Mouse (Mus musculus): ENCODE data around the gene 4931406P16Rik. TPM values are rescaled to one million over a fixed set of nuclear protein-coding genes. Genes with fewer than 3 reads are reported as not detected.

4931406P16Rik gene
- polyA plus RNA-seq (2015; fragmentation: Nextera tagmentation; extraction: Ambion mirVana), result 32.5 and 32.6 TPM in 2 replicates

- H3K4me3 ChIP-seq, result peak within 1 kb of the TSS; percentile 88
- H3K9ac ChIP-seq, result peak within 1 kb of the TSS; percentile 89
- ATAC-seq (replicated peaks), result peak; percentile 94
- H3K27ac ChIP-seq, result peak within 1 kb of the TSS; percentile 91
- H3K27me3 ChIP-seq (replicated peaks), result no peaks in the 10 kb centered on the region
- no peaks in the 10 kb centered on the region for H3K36me3 ChIP-seq (replicated peaks)
- H3K4me1 ChIP-seq, result peaks cover 13% of the 10 kb centered on the region
- peak within 1 kb of the TSS; percentile 71 for H3K4me2 ChIP-seq
- WGBS, result 0% methylated on average over 40 of the region's 41 CpGs
- no peaks in the 10 kb centered on the region for H3K9me3 ChIP-seq
Observed at GRCm38 (mm10) chr7:34313443-34313875, at the start of gene 4931406P16Rik. TSS of gene 4931406P16Rik (minus strand) at chr7:34313551.

GRCm38 (mm10) chr7:34355629-34356028 is 42.3 kb upstream of the 4931406P16Rik start:
- Histone ChIP-seq H3K4me3 (no peak overlapping the region), H3K27me3 (replicated peaks) (no peaks in the 10 kb centered on the region), H3K36me3 (replicated peaks) (peaks cover 12% of the 10 kb centered on the region), H3K27ac (no peak overlapping the region), H3K4me1 (no peaks in the 10 kb centered on the region), H3K9me3 (no peaks in the 10 kb centered on the region), H3K9ac (no peak overlapping the region), H3K4me2 (no peak overlapping the region)
- ATAC-seq (replicated peaks), result no peak
- 97% methylated on average over 4 of the region's 4 CpGs for WGBS

- no peaks in the 10 kb centered on the region for H3K27me3 ChIP-seq (replicated peaks)
- H3K9ac ChIP-seq, result no peak overlapping the region
- H3K4me2 ChIP-seq, result no peak overlapping the region
- no peak overlapping the region for H3K4me3 ChIP-seq
- H3K4me1 ChIP-seq, result no peaks in the 10 kb centered on the region
- H3K9me3 ChIP-seq, result no peaks in the 10 kb centered on the region
- H3K36me3 ChIP-seq (replicated peaks), result peaks cover 36% of the 10 kb centered on the region
- 89% methylated on average over 1 of the region's 1 CpGs for WGBS
- H3K27ac ChIP-seq, result no peak overlapping the region
- ATAC-seq (replicated peaks), result no peak
Observed at GRCm38 (mm10) chr7:34351997-34352396, 38.6 kb upstream of the 4931406P16Rik start.

GRCm38 (mm10) chr7:34350166-34350565 is 36.8 kb upstream of the 4931406P16Rik start:
- ATAC-seq (replicated peaks), result no peak
- no peaks in the 10 kb centered on the region for H3K9me3 ChIP-seq
- H3K4me1 ChIP-seq, result no peaks in the 10 kb centered on the region
- peaks cover 42% of the 10 kb centered on the region for H3K36me3 ChIP-seq (replicated peaks)
- no peak overlapping the region for H3K9ac ChIP-seq
- no peak overlapping the region for H3K4me2 ChIP-seq
- H3K27ac ChIP-seq, result no peak overlapping the region
- WGBS, result 95% methylated on average over 5 of the region's 5 CpGs
- no peaks in the 10 kb centered on the region for H3K27me3 ChIP-seq (replicated peaks)
- no peak overlapping the region for H3K4me3 ChIP-seq

- Histone ChIP-seq H3K27me3 (replicated peaks) (no peaks in the 10 kb centered on the region), H3K27ac (no peak overlapping the region), H3K9ac (no peak overlapping the region), H3K9me3 (no peaks in the 10 kb centered on the region), H3K36me3 (replicated peaks) (peaks cover 51% of the 10 kb centered on the region), H3K4me1 (no peaks in the 10 kb centered on the region), H3K4me3 (no peak overlapping the region), H3K4me2 (no peak overlapping the region)
- WGBS, result 82% methylated on average over 1 of the region's 1 CpGs
- ATAC-seq (replicated peaks), result no peak
Observed at GRCm38 (mm10) chr7:34348011-34348410, 34.7 kb upstream of the 4931406P16Rik start.

- 96% methylated on average over 3 of the region's 3 CpGs for WGBS
- no peak for ATAC-seq (replicated peaks)
Observed at GRCm38 (mm10) chr7:34347041-34347440, 33.7 kb upstream of the 4931406P16Rik start.

GRCm38 (mm10) chr7:34346505-34346904 is 33.2 kb upstream of the 4931406P16Rik start:
- Histone ChIP-seq H3K4me2 (no peak overlapping the region), H3K36me3 (replicated peaks) (peaks cover 47% of the 10 kb centered on the region), H3K4me3 (no peak overlapping the region), H3K4me1 (no peaks in the 10 kb centered on the region), H3K9ac (no peak overlapping the region), H3K9me3 (no peaks in the 10 kb centered on the region), H3K27me3 (replicated peaks) (no peaks in the 10 kb centered on the region), H3K27ac (no peak overlapping the region)
- WGBS, result 98% methylated on average over 4 of the region's 4 CpGs
- no peak for ATAC-seq (replicated peaks)

More at GRCm38 (mm10) chr7:34347041-34347440, 33.7 kb upstream of the 4931406P16Rik start:
- no peak overlapping the region for H3K4me3 ChIP-seq
- peaks cover 47% of the 10 kb centered on the region for H3K36me3 ChIP-seq (replicated peaks)
- no peak overlapping the region for H3K9ac ChIP-seq
- H3K27me3 ChIP-seq (replicated peaks), result no peaks in the 10 kb centered on the region
- H3K9me3 ChIP-seq, result no peaks in the 10 kb centered on the region
- H3K4me2 ChIP-seq, result no peak overlapping the region
- no peak overlapping the region for H3K27ac ChIP-seq
- H3K4me1 ChIP-seq, result no peaks in the 10 kb centered on the region

- Histone ChIP-seq H3K27me3 (replicated peaks) (no peaks in the 10 kb centered on the region), H3K4me3 (no peak overlapping the region), H3K27ac (no peak overlapping the region), H3K9ac (no peak overlapping the region), H3K4me2 (no peak overlapping the region), H3K4me1 (no peaks in the 10 kb centered on the region), H3K9me3 (no peaks in the 10 kb centered on the region), H3K36me3 (replicated peaks) (peaks cover 22% of the 10 kb centered on the region)
- ATAC-seq (replicated peaks), result no peak
- WGBS, result 94% methylated on average over 10 of the region's 10 CpGs
Observed at GRCm38 (mm10) chr7:34342040-34342793, 28.9 kb upstream of the 4931406P16Rik start.

GRCm38 (mm10) chr7:34340841-34341240 is 27.5 kb upstream of the 4931406P16Rik start:
- no peaks in the 10 kb centered on the region for H3K27me3 ChIP-seq (replicated peaks)
- ATAC-seq (replicated peaks), result no peak
- H3K27ac ChIP-seq, result no peak overlapping the region
- no peak overlapping the region for H3K4me3 ChIP-seq
- H3K4me2 ChIP-seq, result no peak overlapping the region
- 93% methylated on average over 5 of the region's 5 CpGs for WGBS
- H3K9me3 ChIP-seq, result no peaks in the 10 kb centered on the region
- H3K36me3 ChIP-seq (replicated peaks), result peaks cover 17% of the 10 kb centered on the region
- no peaks in the 10 kb centered on the region for H3K4me1 ChIP-seq
- no peak overlapping the region for H3K9ac ChIP-seq

GRCm38 (mm10) chr7:34339164-34339489 is 25.8 kb upstream of the 4931406P16Rik start:
- Histone ChIP-seq H3K9me3 (no peaks in the 10 kb centered on the region), H3K4me1 (no peaks in the 10 kb centered on the region), H3K36me3 (replicated peaks) (peaks cover 10% of the 10 kb centered on the region; the same call in 1 of the 2 replicates), H3K4me2 (no peak overlapping the region), H3K4me3 (no peak overlapping the region), H3K27me3 (replicated peaks) (no peaks in the 10 kb centered on the region), H3K27ac (no peak overlapping the region), H3K9ac (no peak overlapping the region)
- ATAC-seq (replicated peaks), result no peak
- 91% methylated on average over 5 of the region's 5 CpGs for WGBS

- ATAC-seq (replicated peaks), result no peak
- Histone ChIP-seq H3K27ac (no peak overlapping the region), H3K9me3 (no peaks in the 10 kb centered on the region), H3K27me3 (replicated peaks) (no peaks in the 10 kb centered on the region), H3K4me2 (no peak overlapping the region), H3K4me1 (no peaks in the 10 kb centered on the region), H3K36me3 (replicated peaks) (peaks cover 5% of the 10 kb centered on the region; the same call in 1 of the 2 replicates), H3K9ac (no peak overlapping the region), H3K4me3 (no peak overlapping the region)
- 88% methylated on average over 9 of the region's 9 CpGs for WGBS
Observed at GRCm38 (mm10) chr7:34338445-34339163, 25.3 kb upstream of the 4931406P16Rik start.

- Histone ChIP-seq H3K4me1 (no peaks in the 10 kb centered on the region), H3K27me3 (replicated peaks) (no peaks in the 10 kb centered on the region), H3K36me3 (replicated peaks) (no peaks in the 10 kb centered on the region), H3K9ac (no peak overlapping the region), H3K4me2 (no peak overlapping the region), H3K4me3 (no peak overlapping the region), H3K27ac (no peak overlapping the region), H3K9me3 (no peaks in the 10 kb centered on the region)
- 79% methylated on average over 2 of the region's 2 CpGs for WGBS
- ATAC-seq (replicated peaks), result no peak
Observed at GRCm38 (mm10) chr7:34337268-34337667, 23.9 kb upstream of the 4931406P16Rik start.
